Mouse (Mus musculus) midbrain, embryonic 10.5 days (tissue): ENCODE measurements around the gene Eef1e1. TPM values are rescaled to one million over a fixed set of nuclear protein-coding genes. Genes with fewer than 3 reads are reported as not detected.

Source experiments
- polyA plus RNA-seq: library from polyadenylated mRNA; unstranded; fragments of >200 nt; fragmentation: Nextera tagmentation; extraction: Ambion mirVana; gene quantifications from 2 replicates; pipeline ENCODE4 v1.2.1, GENCODE M21; 2016

Gene Eef1e1
- polyA plus RNA-seq, 1 experiment from 2014 or later, result 68.5 TPM

Other genes starting within 250 kb of the Eef1e1 start
- 131 and 155 TPM in 2 replicates for gene Txndc5, start 130.2 kb downstream of the Eef1e1 start, polyA plus RNA-seq
- 26.7 and 27.8 TPM in 2 replicates for gene Bloc1s5, start 23.9 kb downstream of the Eef1e1 start, polyA plus RNA-seq